Mouse (Mus musculus) left cerebral cortex, postnatal 14 days (tissue): ENCODE results near the gene Adarb1. TPM values are rescaled to one million over a fixed set of nuclear protein-coding genes. Genes with fewer than 3 reads are reported as not detected.

Experiments used
- DNase-seq, 2 experiments: peaks; one replicate each; pipeline ENCODE4 v3.0.0; 2021 to 2022; ENCODE audit warnings: low spot score in 2 of 2, mixed read lengths in 1 of 2
- intact Hi-C: fragments of 180-260 bp; cut with DNase I; formaldehyde crosslinking; loops from one replicate; pipeline ENCODE4 v1.15.1; 2025
- total RNA-seq, 2 experiments: library from RNA; stranded (reverse); gene quantifications; 2 replicates each; pipeline ENCODE4 v1.2.3; 2021

Adarb1 gene
- total RNA-seq, 2 experiments from 2014 or later: 118 to 121 TPM

DNA sequence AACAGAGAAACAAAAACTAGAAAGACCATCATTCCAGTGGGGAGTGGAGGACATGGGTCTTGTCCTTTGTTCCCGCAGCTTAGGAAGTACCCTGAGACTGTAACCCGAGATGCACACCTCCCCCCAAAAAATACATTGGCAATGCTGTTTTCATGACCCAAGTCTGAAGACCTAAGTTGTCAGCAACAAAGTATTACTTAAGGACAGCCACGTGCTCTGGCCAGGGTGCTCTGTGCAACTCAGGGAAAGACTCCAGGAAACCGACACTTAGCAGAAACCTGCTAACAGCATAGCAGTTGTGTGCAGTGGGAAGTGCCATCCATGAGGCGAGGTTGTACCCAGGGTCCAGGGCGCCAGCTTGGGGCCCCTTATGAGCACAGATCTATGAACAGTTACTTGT, 22.2 kb upstream of the Adarb1 start:
- DNase-seq: no peak
- intact Hi-C loops: no loop called here

DNA sequence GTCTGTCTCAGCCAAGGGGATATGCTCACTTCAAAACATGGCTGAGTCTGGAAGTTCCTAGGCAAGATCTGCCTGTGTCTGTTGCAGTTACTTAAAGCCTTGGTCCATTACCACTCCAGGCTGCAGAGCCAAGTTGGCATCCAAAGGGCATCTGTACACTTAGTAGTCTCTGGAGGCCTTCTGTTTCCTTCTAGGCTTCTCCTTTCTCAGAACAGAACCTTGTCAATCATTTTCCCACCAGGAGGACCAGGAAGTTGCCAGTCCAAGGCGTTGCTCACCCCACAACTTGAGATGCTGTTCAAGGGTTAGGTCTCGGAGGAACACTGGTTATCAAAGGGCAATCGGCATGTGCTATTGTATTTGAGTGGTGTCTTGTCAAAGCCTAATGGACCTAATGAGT, 21.0 kb upstream of the Adarb1 start:
- DNase-seq: no peak
- intact Hi-C loops: loop anchor here (5.0 to 10.0 kb wide), 2 partner anchors 48 to 234 kb away; no protein-coding TSS in a partner anchor

DNA sequence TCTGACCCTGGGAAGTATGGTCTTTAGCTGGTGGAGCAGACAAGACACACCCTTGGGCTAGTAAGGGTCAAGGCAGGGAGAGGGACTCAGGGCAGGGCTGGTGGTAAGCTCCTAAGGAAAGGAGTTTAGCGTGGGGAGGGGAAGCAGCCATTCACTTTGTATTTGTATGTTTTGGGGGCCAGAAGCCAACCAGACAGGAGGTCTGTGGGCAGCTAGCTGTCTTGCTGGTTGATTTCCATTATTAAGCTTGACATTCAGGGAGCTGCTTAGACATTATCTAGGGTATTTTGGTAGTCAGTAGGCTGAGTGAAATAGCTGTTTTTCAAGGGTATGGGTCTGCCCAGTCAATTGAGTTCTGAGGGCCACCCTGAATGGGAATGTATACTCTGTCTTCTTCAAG, 20.0 kb upstream of the Adarb1 start:
- no peak for DNase-seq
- intact Hi-C loops: loop anchor here (5.0 to 10.0 kb wide), 2 partner anchors 49 to 233 kb away; no protein-coding TSS in a partner anchor

DNA sequence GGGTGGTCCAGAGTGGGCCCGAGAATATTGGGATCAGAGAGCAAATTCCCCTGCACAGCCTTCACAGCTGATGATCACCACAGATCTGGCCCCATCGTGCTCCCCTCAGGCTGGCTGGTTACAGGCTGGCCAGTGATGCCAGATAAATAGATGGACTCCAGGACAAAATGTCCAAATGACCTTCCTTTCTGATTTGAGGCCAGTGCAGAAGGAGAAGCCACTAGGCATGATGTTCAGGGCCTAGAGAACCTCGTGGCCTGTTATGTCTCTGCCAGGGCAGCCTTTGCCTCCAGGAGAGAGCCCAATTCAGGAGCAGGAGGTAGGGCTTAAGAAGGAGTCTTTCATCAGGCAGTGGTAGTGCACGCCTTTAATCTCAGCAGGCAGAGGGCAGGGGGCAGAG, 17.3 kb upstream of the Adarb1 start:
- intact Hi-C loops: loop anchor here (5.0 to 10.0 kb wide), 2 partner anchors 52 to 231 kb away; no protein-coding TSS in a partner anchor
- DNase-seq: no peak

DNA sequence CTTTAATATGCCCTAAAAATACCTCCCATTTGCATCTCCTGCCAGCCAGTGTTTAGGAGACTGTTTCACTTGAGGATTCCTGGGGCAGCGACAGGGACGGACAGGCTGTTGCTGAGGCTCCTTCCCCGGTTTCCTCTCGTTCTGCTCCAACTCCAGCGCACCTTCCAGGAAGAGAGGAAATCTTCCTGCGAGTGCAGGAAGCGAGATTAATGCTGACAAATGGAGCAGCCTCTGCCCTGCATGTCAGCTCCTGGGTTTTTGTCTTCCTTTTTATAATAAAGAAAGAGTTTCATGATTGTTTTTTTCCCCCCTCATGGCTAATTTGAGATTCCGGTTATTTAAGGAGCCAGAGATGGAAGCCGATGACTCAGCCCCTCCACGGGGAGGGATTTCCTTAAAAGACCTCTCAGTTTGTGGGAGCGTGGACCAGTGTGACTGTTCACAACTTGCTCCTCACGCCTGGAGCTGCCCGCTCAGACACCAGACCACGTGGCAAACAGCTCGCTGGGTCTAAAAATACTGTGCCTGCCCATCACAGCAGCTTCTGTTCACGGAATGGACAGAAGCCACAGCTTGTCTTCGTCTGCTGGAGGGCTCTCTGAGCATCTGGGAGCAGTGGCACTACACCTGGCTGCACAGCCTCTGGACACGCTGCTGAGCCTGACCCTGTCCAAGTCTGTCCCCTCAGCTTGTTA, 16.5 kb upstream of the Adarb1 start:
- DNase-seq: peak; percentile 84 to 92
- intact Hi-C loops: loop anchor here (5.0 to 10.0 kb wide), 2 partner anchors 53 to 230 kb away; no protein-coding TSS in a partner anchor

DNA sequence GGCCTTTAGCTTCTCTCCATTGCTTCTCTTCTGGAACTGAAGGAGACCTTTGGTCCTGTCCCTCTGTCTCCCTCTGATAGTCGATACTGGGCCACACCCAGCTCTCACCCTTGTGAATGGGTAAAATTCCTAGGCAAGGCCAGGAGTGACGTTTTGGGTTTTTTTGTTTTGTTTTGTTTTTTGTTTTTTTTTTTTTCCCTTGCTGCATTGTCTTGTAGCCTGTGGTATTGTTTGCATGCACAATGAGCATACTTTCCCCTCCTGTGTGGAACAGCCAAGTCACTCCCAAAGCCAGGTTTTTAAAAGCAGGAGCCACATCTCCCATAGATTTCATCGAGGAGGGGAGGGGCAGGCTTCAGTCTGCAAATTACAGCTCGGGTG, 16.0 kb upstream of the Adarb1 start:
- intact Hi-C loops: loop anchor here (10.0 kb wide), 1 partner anchor 229 kb away; no protein-coding TSS in a partner anchor
- no peak for DNase-seq

DNA sequence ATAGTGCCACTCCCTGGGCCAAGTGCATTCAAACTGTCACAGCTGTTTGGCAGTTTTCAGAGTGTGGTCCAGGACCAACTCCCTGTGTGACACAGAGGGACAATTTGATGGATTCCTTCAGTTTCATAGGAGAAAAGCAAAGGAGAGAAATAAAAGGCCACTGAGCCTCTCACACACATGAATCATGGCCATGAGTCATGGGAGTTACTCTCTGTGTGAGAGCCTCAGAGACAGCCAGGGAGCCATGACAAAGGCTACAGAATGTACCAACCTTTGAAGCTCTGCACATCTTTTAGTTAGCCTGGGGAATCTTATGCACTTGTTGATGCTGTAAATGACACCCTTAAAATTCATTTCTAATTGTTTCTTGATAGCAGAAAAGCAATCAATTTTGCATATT, 12.7 kb upstream of the Adarb1 start:
- intact Hi-C loops: loop anchor here (10.0 kb wide), 1 partner anchor 226 kb away; no protein-coding TSS in a partner anchor
- no peak for DNase-seq

DNA sequence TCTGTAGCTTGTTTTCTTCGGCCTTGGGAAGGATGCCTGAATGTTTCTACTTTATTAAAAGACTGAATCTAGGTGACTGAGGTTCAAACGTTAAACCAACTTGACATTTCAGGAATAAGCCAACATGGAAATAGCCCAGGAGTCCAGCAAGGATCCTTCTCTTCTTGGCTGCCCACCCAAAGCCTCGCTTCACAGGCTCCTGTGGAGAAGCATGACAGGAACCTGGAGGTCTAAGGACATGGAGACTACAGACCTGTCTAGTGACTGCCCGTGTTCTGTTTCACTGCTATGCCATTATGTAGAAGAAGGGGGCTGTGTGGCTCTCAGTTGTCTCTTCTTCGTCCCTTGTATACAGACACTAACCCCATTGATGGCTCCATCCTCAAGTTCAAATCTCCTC, 11.9 kb upstream of the Adarb1 start:
- intact Hi-C loops: loop anchor here (10.0 kb wide), 1 partner anchor 225 kb away; no protein-coding TSS in a partner anchor
- no peak for DNase-seq

DNA sequence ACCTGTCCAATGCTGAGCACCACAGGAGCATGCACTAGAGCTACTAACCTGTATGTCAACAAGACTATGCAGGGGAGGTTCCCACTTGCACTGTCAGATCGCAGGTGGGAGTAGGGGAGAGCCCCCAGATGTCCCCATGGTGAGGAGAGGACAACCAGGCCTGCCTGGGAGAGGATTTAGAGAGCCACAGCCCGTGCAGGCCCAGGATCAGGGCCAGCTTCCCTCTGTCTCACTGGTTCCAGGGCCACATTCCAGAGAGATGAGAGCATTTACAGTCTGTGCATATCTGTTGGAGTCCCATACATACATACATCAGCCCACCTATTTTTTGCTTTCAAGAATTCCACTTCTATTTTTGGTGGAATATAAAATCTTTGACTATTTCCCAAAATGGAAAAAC, 9.5 kb upstream of the Adarb1 start:
- no peak for DNase-seq
- intact Hi-C loops: no loop called here

DNA sequence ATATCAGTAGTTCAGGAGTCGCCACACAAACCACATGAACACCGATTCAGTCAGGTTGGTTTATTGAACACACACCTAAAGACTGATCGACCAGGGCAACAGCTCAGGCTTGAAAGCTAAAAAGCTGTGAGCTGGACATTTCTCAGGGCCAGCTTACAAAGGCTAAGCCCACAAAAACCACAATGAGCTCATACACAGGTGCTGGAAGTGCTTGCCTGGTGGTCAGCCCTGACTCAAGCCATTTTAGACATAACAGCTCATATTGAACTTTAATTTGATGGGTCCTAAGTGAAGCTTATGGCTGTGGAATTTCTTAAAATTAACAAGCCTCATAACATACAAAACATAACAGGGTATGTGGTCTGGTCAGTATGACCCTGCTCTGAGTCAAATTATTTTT, 2.1 kb upstream of the Adarb1 start:
- intact Hi-C loops: no loop called here
- no peak for DNase-seq

DNA sequence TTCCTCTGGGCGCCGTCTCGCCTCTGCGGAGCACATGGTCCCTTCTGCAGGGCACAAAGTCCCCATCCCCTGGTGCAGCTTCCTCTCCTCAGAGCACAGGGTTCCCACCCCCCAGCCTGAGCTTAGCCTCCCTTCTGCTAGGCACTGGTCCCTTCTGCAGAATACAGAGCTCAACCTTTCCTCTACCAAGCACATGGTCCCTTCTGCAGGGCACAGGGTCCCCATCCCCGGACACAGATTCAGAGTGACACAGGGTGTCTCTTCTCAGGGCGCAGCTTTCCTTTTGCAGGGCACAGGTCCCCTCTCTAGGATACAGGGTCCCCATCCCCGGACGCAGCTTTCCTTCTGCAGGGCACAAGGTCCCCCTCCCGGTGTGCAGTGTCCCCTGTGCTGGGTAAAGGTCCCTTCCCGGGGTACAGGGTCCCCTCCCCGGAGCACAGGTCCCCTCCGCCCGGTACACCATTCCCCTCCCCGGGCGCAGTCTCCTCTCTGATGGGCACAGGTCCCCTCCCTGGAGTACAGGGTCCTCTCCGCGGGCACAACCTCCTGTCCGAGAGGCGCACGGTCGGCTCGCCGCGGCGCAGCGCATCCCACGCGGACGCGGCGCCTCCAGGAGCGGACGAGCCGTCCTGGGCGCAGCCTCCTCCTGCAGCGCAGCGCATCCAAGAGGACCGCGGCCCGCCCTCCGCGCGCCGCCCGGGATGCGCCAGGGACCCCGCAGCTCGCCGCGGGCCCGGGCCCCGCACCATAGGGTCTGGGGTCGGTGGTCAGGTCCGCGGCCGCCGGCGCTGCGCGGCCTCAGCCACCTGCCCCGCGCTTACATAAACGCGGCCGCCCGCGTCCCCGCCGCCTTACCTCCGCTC, 599 bp downstream of the Adarb1 start:
- intact Hi-C loops: loop anchor here (5.0 kb wide), 2 partner anchors 50 to 80 kb away; no protein-coding TSS in a partner anchor
- DNase-seq: no peak

DNA sequence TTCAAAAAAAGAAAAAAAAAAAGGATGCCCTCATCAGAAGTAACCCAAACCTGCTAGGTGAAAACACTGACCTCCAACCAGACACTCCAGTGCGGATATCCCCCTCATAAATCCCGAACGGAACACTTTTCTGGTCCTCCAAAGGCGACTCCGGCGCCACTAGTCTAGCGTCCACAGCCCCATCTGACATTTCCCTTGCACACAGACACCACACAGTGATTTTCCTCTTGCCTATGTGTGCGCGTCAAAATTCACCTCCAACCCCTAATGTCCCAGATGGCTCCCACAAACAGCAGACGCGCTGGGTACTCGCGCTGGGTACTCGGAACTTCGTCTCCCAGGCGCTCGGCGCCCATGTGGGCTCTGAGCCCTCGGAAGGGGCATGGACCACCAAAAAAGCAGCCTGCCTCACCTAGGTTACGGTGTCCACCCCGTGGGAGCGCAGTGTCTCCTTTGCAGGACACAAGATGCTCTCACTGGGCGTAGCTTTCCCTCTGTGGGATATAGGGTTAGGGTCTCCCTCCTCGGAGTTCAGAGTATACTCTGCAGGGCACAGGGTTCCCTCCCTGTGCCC, 1.3 kb downstream of the Adarb1 start:
- intact Hi-C loops: loop anchor here (5.0 kb wide), 2 partner anchors 49 to 81 kb away; no protein-coding TSS in a partner anchor
- DNase-seq: no peak

DNA sequence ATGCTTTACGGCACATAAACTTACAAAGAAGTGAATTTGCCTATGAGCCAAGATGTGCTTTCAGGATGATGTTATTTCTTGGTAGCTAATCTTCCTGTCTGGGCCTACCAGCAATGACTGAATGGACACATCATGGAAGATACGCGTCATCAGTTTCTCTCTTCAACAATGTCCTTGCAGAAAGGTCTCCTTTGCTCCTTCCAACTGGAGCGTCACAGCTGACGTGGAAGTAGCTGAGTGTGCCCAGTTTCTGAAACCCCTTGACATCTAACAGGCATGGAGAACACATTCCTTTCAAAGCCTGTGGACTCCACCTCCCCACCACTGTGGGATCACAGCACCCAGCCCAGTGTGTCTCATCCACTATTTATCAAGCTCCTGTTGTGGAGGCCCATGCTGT, 2.2 kb downstream of the Adarb1 start:
- DNase-seq: no peak

DNA sequence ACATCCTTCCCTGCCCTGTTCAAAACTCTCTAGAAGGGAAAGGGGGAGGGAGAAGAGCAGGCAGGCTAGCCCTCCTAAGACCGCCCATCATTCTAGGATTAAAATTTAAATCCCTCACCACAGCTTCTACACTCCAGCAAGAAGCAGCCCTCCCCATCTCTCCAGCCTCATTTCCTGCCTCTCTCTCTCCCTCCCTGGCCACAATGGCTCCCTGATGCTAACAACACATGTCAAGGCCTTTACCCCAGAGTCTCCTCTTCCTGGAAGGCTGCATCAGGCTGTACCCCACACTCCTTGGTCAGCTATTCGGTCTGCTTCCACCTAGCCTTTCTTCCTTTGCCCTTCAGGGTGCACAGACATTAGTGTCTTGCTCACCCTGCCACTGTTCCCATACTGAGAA, 4.3 kb downstream of the Adarb1 start:
- intact Hi-C loops: loop anchor here (5.0 kb wide), 1 partner anchor 94 kb away; no protein-coding TSS in a partner anchor
- no peak for DNase-seq

More for the DNA sequence above, 2.2 kb downstream of the Adarb1 start:
- intact Hi-C loops: loop anchor here (5.0 kb wide), 2 partner anchors 49 to 81 kb away; no protein-coding TSS in a partner anchor

DNA sequence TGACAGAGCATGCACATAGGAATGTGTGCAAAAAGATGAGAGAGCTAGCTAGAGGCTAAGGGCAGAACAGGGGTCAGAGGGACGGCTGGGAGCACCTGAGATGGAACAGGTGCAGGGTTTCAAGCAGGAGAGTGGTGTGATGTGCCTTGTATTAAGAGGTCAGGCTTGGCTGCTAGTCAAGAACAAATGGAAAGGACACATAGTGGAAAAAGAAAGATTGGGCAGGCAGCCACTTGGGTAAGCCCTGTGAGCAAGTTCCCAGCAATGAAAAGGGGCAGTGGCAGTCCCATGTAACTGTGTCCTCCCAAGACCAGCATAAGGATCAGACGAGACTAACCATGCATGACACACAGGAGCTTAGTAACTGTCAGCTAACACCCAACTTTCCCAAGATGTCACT, 8.9 kb downstream of the Adarb1 start:
- DNase-seq: no peak
- intact Hi-C loops: no loop called here

DNA sequence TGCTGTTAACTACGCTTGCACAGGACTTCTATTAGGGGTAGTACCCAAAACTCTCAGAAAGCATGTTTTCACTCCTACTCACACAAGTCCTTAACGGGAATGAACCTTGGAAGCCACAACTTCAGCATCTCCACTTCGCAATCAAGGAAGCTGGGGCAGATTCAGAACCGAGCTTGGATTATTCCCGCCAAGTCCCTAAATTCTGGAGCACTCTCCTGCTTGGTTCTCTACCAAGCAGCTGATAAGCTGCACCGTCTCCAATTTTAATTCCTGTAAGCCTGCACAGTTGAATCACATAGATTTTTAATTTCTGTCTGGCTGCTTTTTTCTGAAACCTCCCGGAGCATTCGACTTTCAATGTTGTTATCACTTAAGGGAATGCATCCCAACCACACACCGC, 9.8 kb downstream of the Adarb1 start:
- intact Hi-C loops: no loop called here
- DNase-seq: no peak

DNA sequence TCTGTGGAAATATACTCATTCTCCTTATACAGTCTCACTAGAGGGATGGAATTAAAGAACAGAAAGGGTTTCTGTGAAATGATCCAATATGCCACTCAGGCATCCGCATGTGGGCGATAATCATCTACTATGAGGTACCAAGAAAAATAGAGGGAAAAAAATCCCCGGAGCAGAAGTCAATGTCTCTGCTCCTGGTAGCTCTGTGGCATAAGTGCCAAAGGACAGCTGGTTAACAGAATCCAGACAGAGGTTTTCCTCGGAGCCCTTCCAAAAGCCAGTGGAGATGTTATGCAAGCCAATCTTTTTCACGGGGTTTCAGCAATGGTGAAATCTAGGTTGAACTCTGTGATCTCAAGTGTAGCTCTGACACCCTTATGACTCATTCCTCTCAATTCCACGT, 11.6 kb downstream of the Adarb1 start:
- intact Hi-C loops: no loop called here
- no peak for DNase-seq

DNA sequence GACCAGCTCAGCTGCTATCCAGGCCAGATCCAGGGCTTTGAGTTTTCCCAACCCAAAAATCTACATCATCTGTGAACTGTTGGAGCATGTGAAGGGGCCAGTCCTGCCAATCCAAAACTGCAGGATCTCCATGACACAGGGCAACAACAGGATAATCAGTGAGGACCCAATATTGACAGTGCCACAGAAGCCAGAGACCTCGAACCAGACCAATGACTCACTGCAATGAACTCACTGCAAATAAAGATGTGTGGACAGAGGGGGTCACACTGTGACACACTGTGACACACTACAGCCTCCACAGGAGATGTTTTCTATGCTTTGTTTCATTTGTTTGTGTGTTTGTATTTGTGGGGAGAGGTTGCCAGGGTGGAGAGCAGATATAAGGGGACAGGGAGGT, 15.6 kb downstream of the Adarb1 start:
- intact Hi-C loops: no loop called here

DNA sequence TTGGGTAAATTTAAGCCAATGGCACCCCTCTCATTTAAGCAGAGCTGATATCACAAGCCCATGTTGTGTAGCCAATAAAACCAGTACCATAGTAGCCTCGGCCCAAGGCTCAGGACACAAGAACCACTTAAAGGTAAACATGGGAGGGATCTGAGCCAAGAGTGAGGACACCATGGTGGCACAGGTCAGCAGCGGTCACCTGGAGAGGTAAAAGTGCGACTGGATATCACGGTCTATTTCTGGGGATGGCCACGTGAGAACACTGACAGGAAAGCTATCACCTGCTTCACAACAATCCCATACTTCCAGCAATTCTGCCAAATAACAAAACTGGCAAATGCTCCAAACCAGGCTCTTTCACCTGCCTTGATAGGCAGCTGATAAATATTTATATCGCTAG, 17.0 kb downstream of the Adarb1 start:
- no peak for DNase-seq
- intact Hi-C loops: no loop called here

More for the DNA sequence above, 15.6 kb downstream of the Adarb1 start:
- DNase-seq: no peak

DNA sequence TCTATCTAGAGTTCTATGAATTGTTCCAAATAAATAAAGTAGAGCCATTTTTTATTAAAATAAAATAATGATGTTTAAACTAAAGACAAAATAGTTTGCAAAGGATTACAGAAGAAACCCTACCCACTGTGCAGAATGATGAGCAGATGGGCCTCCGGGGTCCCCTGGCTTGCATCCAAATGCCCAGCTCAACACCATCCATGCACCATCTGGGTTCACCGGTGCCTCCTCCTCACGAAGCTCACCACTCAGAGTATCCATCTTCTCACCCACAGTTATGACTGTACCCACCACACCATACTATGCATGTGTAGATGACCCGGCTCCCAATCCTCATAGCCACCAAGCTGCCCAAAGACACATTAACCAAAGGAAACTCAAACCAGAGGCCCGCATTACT, 18.1 kb downstream of the Adarb1 start:
- no peak for DNase-seq
- intact Hi-C loops: no loop called here
